In genomic region chr8:92357398-92357981, GRCm38 (mm10) we compare ENCODE assay signal across 8 mouse cellular contexts. TPM values are rescaled to one million over a fixed set of nuclear protein-coding genes. Genes with fewer than 3 reads are reported as not detected.
A peak's percentile ranks its signal among the peaks of the same experiment; 100 is the strongest.
DNase-seq lines count a peak whose midpoint lies in the region; ATAC-seq and TF ChIP-seq lines count a peak whose summit lies in the region.

TSS of gene Irx5 (plus strand) at chr8:92357625.

- no peak for ATAC-seq in intestine, embryonic 15.5 days
- no peak for ATAC-seq in liver, embryonic 16.5 days (ENCODE audit: low read depth)
- peak; percentile 41 for ATAC-seq in neural tube, embryonic 15.5 days (ENCODE audit: low FRiP score)

- DNase-seq in thymus, adult 2 months = peak; percentile 13
- no peak for DNase-seq in thymus, postnatal 25 days
- peak; percentile 22 to 42 for DNase-seq in cerebellum, postnatal 36 days
- DNase-seq in gonadal fat pad, adult 2 months (ENCODE audit: low read depth) = peak; percentile 69
- no peak for DNase-seq in T-cell, adult 2 months (ENCODE audit: low spot score)

- peaks cover 9% of the 10 kb centered on the region; the same call in 1 of the 2 replicates for H3K4me1 ChIP-seq in thymus, adult 2 months (replicated peaks; ENCODE audit: control insufficient read depth, insufficient read depth, low read length)
- H3K4me1 ChIP-seq in intestine, embryonic 15.5 days (replicated peaks) = peaks cover 34% of the 10 kb centered on the region
- H3K4me1 ChIP-seq in liver, embryonic 16.5 days (ENCODE audit: control insufficient read depth, low read depth, low read length) = peaks cover 18% of the 10 kb centered on the region
- H3K4me1 ChIP-seq in neural tube, embryonic 15.5 days = peaks cover 51% of the 10 kb centered on the region

- H3K9ac ChIP-seq in intestine, embryonic 15.5 days = 0 out of 2 replicates have a peak within 1 kb of the TSS, but pooled peaks have one; percentile 8
- no peak within 1 kb of the TSS for H3K9ac ChIP-seq in liver, embryonic 16.5 days (ENCODE audit: low read depth, low read length)
- H3K9ac ChIP-seq in neural tube, embryonic 15.5 days (replicated peaks) = peak within 1 kb of the TSS; percentile 63

- no peak for TF ChIP-seq POLR2A in thymus, adult 2 months (IDR thresholded peaks at IDR 0.05; ENCODE audit: control insufficient read depth, extremely low read depth, insufficient read depth, low read length, poor library complexity)

- no peak for TF ChIP-seq CTCF in thymus, adult 2 months (IDR thresholded peaks at IDR 0.05; ENCODE audit: borderline replicate concordance, control insufficient read depth, extremely low read depth, insufficient read depth, low read length, poor library complexity)

- H3K9me3 ChIP-seq in intestine, embryonic 15.5 days = no peaks in the 10 kb centered on the region
- H3K9me3 ChIP-seq in liver, embryonic 16.5 days (replicated peaks; ENCODE audit: control insufficient read depth, low read length) = no peaks in the 10 kb centered on the region
- no peaks in the 10 kb centered on the region for H3K9me3 ChIP-seq in neural tube, embryonic 15.5 days (replicated peaks)

- 2% methylated on average over 45 of the region's 47 CpGs for WGBS in thymus, adult 2 months
- WGBS in intestine, embryonic 15.5 days = under 1% methylated on average over 47 of the region's 47 CpGs
- WGBS in liver, embryonic 16.5 days (ENCODE audit: insufficient replicate concordance) = under 1% methylated on average over 45 of the region's 47 CpGs
- WGBS in neural tube, embryonic 15.5 days = under 1% methylated on average over 43 of the region's 47 CpGs

- peak within 1 kb of the TSS; percentile 94 for H3K4me2 ChIP-seq in intestine, embryonic 15.5 days (replicated peaks)
- peak within 1 kb of the TSS; percentile 96 for H3K4me2 ChIP-seq in liver, embryonic 16.5 days (ENCODE audit: low read depth, low read length)
- peak within 1 kb of the TSS; percentile 88 for H3K4me2 ChIP-seq in neural tube, embryonic 15.5 days

- H3K36me3 ChIP-seq in thymus, adult 2 months (ENCODE audit: control insufficient read depth, insufficient read depth, low read length) = no peaks in the 10 kb centered on the region
- no peaks in the 10 kb centered on the region for H3K36me3 ChIP-seq in intestine, embryonic 15.5 days
- H3K36me3 ChIP-seq in liver, embryonic 16.5 days (ENCODE audit: control insufficient read depth, insufficient read depth) = no peaks in the 10 kb centered on the region
- H3K36me3 ChIP-seq in neural tube, embryonic 15.5 days = no peaks in the 10 kb centered on the region

- peaks cover 30% of the 10 kb centered on the region for H3K27me3 ChIP-seq in thymus, adult 2 months (ENCODE audit: control insufficient read depth, insufficient read depth, low read length)
- H3K27me3 ChIP-seq in intestine, embryonic 15.5 days (replicated peaks) = peaks cover 75% of the 10 kb centered on the region
- H3K27me3 ChIP-seq in liver, embryonic 16.5 days (ENCODE audit: control insufficient read depth, insufficient read depth, low read depth, low read length) = peaks cover 64% of the 10 kb centered on the region
- H3K27me3 ChIP-seq in neural tube, embryonic 15.5 days (replicated peaks) = peaks cover 63% of the 10 kb centered on the region

- H3K4me3 ChIP-seq in thymus, adult 2 months (ENCODE audit: control insufficient read depth, insufficient read depth, low read length) = peak within 1 kb of the TSS; percentile 69
- H3K4me3 ChIP-seq in intestine, embryonic 15.5 days (replicated peaks) = peak within 1 kb of the TSS; percentile 77
- H3K4me3 ChIP-seq in liver, embryonic 16.5 days (ENCODE audit: low read depth, low read length) = peak within 1 kb of the TSS; percentile 74
- H3K4me3 ChIP-seq in neural tube, embryonic 15.5 days (replicated peaks) = peak within 1 kb of the TSS; percentile 75

- H3K27ac ChIP-seq in thymus, adult 2 months (ENCODE audit: control insufficient read depth, insufficient read depth, low read length) = no peak within 1 kb of the TSS
- no peak within 1 kb of the TSS for H3K27ac ChIP-seq in intestine, embryonic 15.5 days
- no peak within 1 kb of the TSS for H3K27ac ChIP-seq in liver, embryonic 16.5 days (ENCODE audit: low read length)
- peak within 1 kb of the TSS; percentile 87 for H3K27ac ChIP-seq in neural tube, embryonic 15.5 days (replicated peaks)

RNA-seq across cellular contexts. Expression of gene Irx5, which starts in this region (rescaled TPM):
- 0.18 and 0.53 TPM in 2 replicates for polyA plus RNA-seq in thymus, adult 2 months (2012; rRNA removed)
- polyA plus RNA-seq in gonadal fat pad, adult 2 months (2012; rRNA removed) = 0.07 and 0.08 TPM in 2 replicates
- polyA plus RNA-seq in intestine, embryonic 15.5 days (2015; fragmentation: Nextera tagmentation; extraction: Ambion mirVana) = 0.11 and 0.13 TPM in 2 replicates
- polyA plus RNA-seq in liver, embryonic 16.5 days (2015; fragmentation: Nextera tagmentation; extraction: Ambion mirVana) = not detected in 2 replicates
- polyA plus RNA-seq in neural tube, embryonic 15.5 days (2015; fragmentation: Nextera tagmentation; extraction: Ambion mirVana) = 4.8 and 6.2 TPM in 2 replicates

Comparison
In these comparisons a context has a peak if more than half of its experiments do, and no peak if none do; other contexts are left out.
1. Peak in DNase-seq and H3K4me3 ChIP-seq in thymus, adult 2 months; RNA of the gene not detected or under 1 TPM.
2. Peak in DNase-seq in gonadal fat pad, adult 2 months; RNA of the gene not detected or under 1 TPM.
3. DNase-seq: peak in cerebellum, postnatal 36 days (2 of 2); none in thymus, postnatal 25 days (single experiment) and T-cell, adult 2 months (single experiment).
4. Peak in every context shown above with its lines, with median percentiles within 50 percentile points of each other: H3K4me3 ChIP-seq and H3K4me2 ChIP-seq.